In genomic region chr11:121058956-121059355, GRCm38 (mm10) we compare ENCODE assay signal across 22 mouse cellular contexts. TPM values are rescaled to one million over a fixed set of nuclear protein-coding genes. Genes with fewer than 3 reads are reported as not detected.
DNase-seq lines count a peak whose midpoint lies in the region; ATAC-seq and TF ChIP-seq lines count a peak whose summit lies in the region.
"Had no signal": no experiment of that assay in that cellular context is flagged by ENCODE, and none has a peak within 500 bp of the region (broad histone marks: within the 10 kb centered on the region; RNA-seq: fewer than 3 reads in every experiment).

No protein-coding gene starts in this region.

- peaks cover 20% of the 10 kb centered on the region for H3K4me1 ChIP-seq in intestine, postnatal 0 days (replicated peaks; ENCODE audit: control insufficient read depth, insufficient read depth, low read length)
- H3K4me1 ChIP-seq in intestine, embryonic 15.5 days (replicated peaks), result peaks cover 17% of the 10 kb centered on the region; the same call in 1 of the 2 replicates
- H3K4me1 ChIP-seq in kidney, embryonic 14.5 days (ENCODE audit: control insufficient read depth, insufficient read depth, low read length), result peaks cover 6% of the 10 kb centered on the region; the same call in 1 of the 2 replicates
- 0 out of 2 replicates have a peak, but pooled peaks cover 3% of the 10 kb centered on the region for H3K4me1 ChIP-seq in kidney, postnatal 0 days (replicated peaks; ENCODE audit: insufficient read depth, low read length)
- peaks cover 45% of the 10 kb centered on the region for H3K4me1 ChIP-seq in small intestine, adult 2 months (ENCODE audit: control insufficient read depth, insufficient read depth, insufficient read length, low read length)
- peaks cover 7% of the 10 kb centered on the region; the same call in 1 of the 2 replicates for H3K4me1 ChIP-seq in heart, embryonic 12.5 days (replicated peaks)
- H3K4me1 ChIP-seq: forebrain, embryonic 13.5 days had no signal

- DNase-seq in kidney, adult 8-10 months, result peak; percentile 69 to 77
- DNase-seq in kidney, postnatal 0 days (ENCODE audit: low spot score), result no peak
- DNase-seq: adrenal gland, postnatal 36 days; cerebellum, adult 2 months; cerebellum, postnatal 10 days; forebrain, postnatal 0 days; gastrocnemius, postnatal 14 days; heart, adult 2 months; heart, postnatal 36 days had no signal

- WGBS in intestine, postnatal 0 days, result 88% methylated on average over 4 of the region's 4 CpGs
- WGBS in intestine, embryonic 15.5 days, result 88% methylated on average over 4 of the region's 4 CpGs
- WGBS in kidney, embryonic 14.5 days, result 85% methylated on average over 4 of the region's 4 CpGs
- WGBS in kidney, postnatal 0 days, result 93% methylated on average over 4 of the region's 4 CpGs
- 76% methylated on average over 4 of the region's 4 CpGs for WGBS in small intestine, adult 2 months
- 83% methylated on average over 4 of the region's 4 CpGs for WGBS in heart, embryonic 12.5 days

- no peak overlapping the region for H3K4me2 ChIP-seq in intestine, postnatal 0 days (replicated peaks; ENCODE audit: low read depth)
- H3K4me2 ChIP-seq in intestine, embryonic 15.5 days (replicated peaks), result no peak overlapping the region
- no peak overlapping the region for H3K4me2 ChIP-seq in kidney, embryonic 14.5 days (replicated peaks; ENCODE audit: low read depth, low read length)
- no peak overlapping the region for H3K4me2 ChIP-seq in kidney, postnatal 0 days (ENCODE audit: low read length)
- H3K4me2 ChIP-seq in heart, embryonic 12.5 days, result no peak overlapping the region
- H3K4me2 ChIP-seq: forebrain, embryonic 13.5 days; heart, embryonic 11.5 days had no signal

- TF ChIP-seq POLR2A in small intestine, adult 2 months (IDR thresholded peaks at IDR 0.05; ENCODE audit: low read depth, low read length), result no peak

- ATAC-seq in intestine, postnatal 0 days, result no peak
- ATAC-seq in intestine, embryonic 15.5 days, result no peak
- no peak for ATAC-seq in kidney, embryonic 14.5 days (ENCODE audit: low FRiP score, low TSS enrichment)
- ATAC-seq in kidney, postnatal 0 days (replicated peaks; ENCODE audit: low FRiP score, low read depth), result no peak
- no peak for ATAC-seq in heart, embryonic 12.5 days (ENCODE audit: insufficient number of reproducible peaks, low FRiP score)
- ATAC-seq: activated CD4-positive, CD25-positive, alpha-beta regulatory T cell, adult 4 months; forebrain, embryonic 13.5 days; forebrain, postnatal 0 days had no signal

- H3K4me3 ChIP-seq in intestine, postnatal 0 days (ENCODE audit: low read depth, low read length), result no peak overlapping the region
- H3K4me3 ChIP-seq in intestine, embryonic 15.5 days (replicated peaks), result no peak overlapping the region
- H3K4me3 ChIP-seq in kidney, embryonic 14.5 days (ENCODE audit: low read length), result no peak overlapping the region
- no peak overlapping the region for H3K4me3 ChIP-seq in kidney, postnatal 0 days (replicated peaks; ENCODE audit: low read depth, low read length)
- no peak overlapping the region for H3K4me3 ChIP-seq in small intestine, adult 2 months (ENCODE audit: low read depth, low read length)
- no peak overlapping the region for H3K4me3 ChIP-seq in heart, embryonic 12.5 days
- H3K4me3 ChIP-seq: embryonic facial prominence, embryonic 10.5 days; forebrain, embryonic 13.5 days; heart, adult 2 months had no signal

- H3K27me3 ChIP-seq in intestine, postnatal 0 days (replicated peaks; ENCODE audit: control insufficient read depth, insufficient read depth, low read length), result no peaks in the 10 kb centered on the region
- no peaks in the 10 kb centered on the region for H3K27me3 ChIP-seq in intestine, embryonic 15.5 days (replicated peaks)
- H3K27me3 ChIP-seq in kidney, embryonic 14.5 days (ENCODE audit: control insufficient read depth, insufficient read depth, low read length), result no peaks in the 10 kb centered on the region
- no peaks in the 10 kb centered on the region for H3K27me3 ChIP-seq in kidney, postnatal 0 days (ENCODE audit: insufficient read depth, low read length)
- no peaks in the 10 kb centered on the region for H3K27me3 ChIP-seq in small intestine, adult 2 months (ENCODE audit: control insufficient read depth, insufficient read depth, low read length)
- peaks cover 21% of the 10 kb centered on the region; the same call in 1 of the 2 replicates for H3K27me3 ChIP-seq in heart, embryonic 12.5 days (replicated peaks)
- H3K27me3 ChIP-seq: forebrain, embryonic 13.5 days had no signal

- no peaks in the 10 kb centered on the region for H3K36me3 ChIP-seq in intestine, postnatal 0 days (ENCODE audit: control insufficient read depth, insufficient read depth)
- H3K36me3 ChIP-seq in intestine, embryonic 15.5 days, result no peaks in the 10 kb centered on the region
- no peaks in the 10 kb centered on the region for H3K36me3 ChIP-seq in kidney, embryonic 14.5 days (ENCODE audit: control insufficient read depth, insufficient read depth, low read length)
- H3K36me3 ChIP-seq in kidney, postnatal 0 days (ENCODE audit: insufficient read depth, low read length), result no peaks in the 10 kb centered on the region
- peaks cover 8% of the 10 kb centered on the region; the same call in 1 of the 2 replicates for H3K36me3 ChIP-seq in small intestine, adult 2 months (ENCODE audit: control insufficient read depth, insufficient read depth, low read length)
- H3K36me3 ChIP-seq in heart, embryonic 12.5 days, result no peaks in the 10 kb centered on the region
- H3K36me3 ChIP-seq: embryonic facial prominence, embryonic 10.5 days had no signal

- H3K9ac ChIP-seq in intestine, postnatal 0 days (ENCODE audit: low read depth, low read length), result no peak overlapping the region
- no peak overlapping the region for H3K9ac ChIP-seq in intestine, embryonic 15.5 days
- H3K9ac ChIP-seq in kidney, embryonic 14.5 days (ENCODE audit: low read depth, low read length), result no peak overlapping the region
- no peak overlapping the region for H3K9ac ChIP-seq in kidney, postnatal 0 days (ENCODE audit: low read depth, low read length)
- no peak overlapping the region for H3K9ac ChIP-seq in heart, embryonic 12.5 days
- H3K9ac ChIP-seq: forebrain, embryonic 13.5 days; forebrain, postnatal 0 days had no signal

- TF ChIP-seq CTCF in intestine, postnatal 0 days (IDR thresholded peaks at IDR 0.05; ENCODE audit: low read depth), result no peak
- no peak for TF ChIP-seq CTCF in kidney, postnatal 0 days (IDR thresholded peaks at IDR 0.05; ENCODE audit: low read depth)
- TF ChIP-seq CTCF in small intestine, adult 2 months (IDR thresholded peaks at IDR 0.05; ENCODE audit: extremely low read depth, insufficient read length, insufficient replicate concordance, low read depth, low read length), result no peak

- H3K27ac ChIP-seq in intestine, postnatal 0 days (ENCODE audit: low read depth, low read length), result peak overlapping the region; percentile 94; the same call in 1 of the 2 replicates
- no peak overlapping the region for H3K27ac ChIP-seq in intestine, embryonic 15.5 days
- no peak overlapping the region for H3K27ac ChIP-seq in kidney, embryonic 14.5 days (ENCODE audit: low read depth, low read length)
- H3K27ac ChIP-seq in kidney, postnatal 0 days, result 0 out of 2 replicates have a peak overlapping the region, but pooled peaks have one; percentile 47
- peak overlapping the region; percentile 93 for H3K27ac ChIP-seq in small intestine, adult 2 months (ENCODE audit: insufficient read depth, low read depth, low read length)
- H3K27ac ChIP-seq in heart, embryonic 12.5 days (ENCODE audit: poor library complexity, severe bottlenecking), result no peak overlapping the region
- H3K27ac ChIP-seq: embryonic facial prominence, embryonic 10.5 days; forebrain, embryonic 13.5 days; heart, adult 2 months had no signal

- no peaks in the 10 kb centered on the region for H3K9me3 ChIP-seq in intestine, postnatal 0 days (ENCODE audit: control insufficient read depth)
- no peaks in the 10 kb centered on the region for H3K9me3 ChIP-seq in intestine, embryonic 15.5 days
- H3K9me3 ChIP-seq in kidney, embryonic 14.5 days (ENCODE audit: control insufficient read depth, low read length), result no peaks in the 10 kb centered on the region
- H3K9me3 ChIP-seq in kidney, postnatal 0 days (replicated peaks; ENCODE audit: low read length), result no peaks in the 10 kb centered on the region
- H3K9me3 ChIP-seq in heart, embryonic 12.5 days (replicated peaks), result no peaks in the 10 kb centered on the region
- H3K9me3 ChIP-seq: embryonic facial prominence, embryonic 10.5 days; forebrain, embryonic 13.5 days had no signal

RNA-seq across cellular contexts. Expression of gene Sectm1b, which starts 4.4 kb away (rescaled TPM):
- 159 and 166 TPM in 2 replicates for polyA plus RNA-seq in intestine, postnatal 0 days (2015; fragmentation: Nextera tagmentation; extraction: Ambion mirVana)
- 0.73 and 0.93 TPM in 2 replicates for polyA plus RNA-seq in intestine, embryonic 15.5 days (2015; fragmentation: Nextera tagmentation; extraction: Ambion mirVana)
- not detected in 2 replicates for polyA plus RNA-seq in kidney, embryonic 14.5 days (2014; fragmentation: Nextera tagmentation; extraction: Ambion mirVana)
- polyA plus RNA-seq in kidney, postnatal 0 days (2015; fragmentation: Nextera tagmentation; extraction: Ambion mirVana), result 2.0 and 2.4 TPM in 2 replicates
- 152 and 325 TPM in 2 replicates for polyA plus RNA-seq in small intestine, adult 2 months (2012; rRNA removed)
- not detected in 2 replicates for polyA plus RNA-seq in heart, embryonic 12.5 days (2016; fragmentation: Nextera tagmentation; extraction: Ambion mirVana)
- polyA plus RNA-seq: activated CD4-positive, CD25-positive, alpha-beta regulatory T cell, adult 4 months; C2C12; cerebellum, adult 2 months; embryonic facial prominence, embryonic 10.5 days; forebrain, embryonic 13.5 days; forebrain, postnatal 0 days; heart, adult 2 months; heart, embryonic 11.5 days; hindbrain, embryonic 11.5 days had no signal

RNA-seq across cellular contexts. Expression of gene Cd7, which starts 19.7 kb away (rescaled TPM):
- polyA plus RNA-seq in intestine, postnatal 0 days (2015; fragmentation: Nextera tagmentation; extraction: Ambion mirVana), result 2.2 and 2.3 TPM in 2 replicates
- 5.6 and 6.1 TPM in 2 replicates for polyA plus RNA-seq in intestine, embryonic 15.5 days (2015; fragmentation: Nextera tagmentation; extraction: Ambion mirVana)
- polyA plus RNA-seq in kidney, embryonic 14.5 days (2014; fragmentation: Nextera tagmentation; extraction: Ambion mirVana), result not detected in 2 replicates
- polyA plus RNA-seq in kidney, postnatal 0 days (2015; fragmentation: Nextera tagmentation; extraction: Ambion mirVana), result 0.16 and 0.23 TPM in 2 replicates
- 41.0 and 57.7 TPM in 2 replicates for polyA plus RNA-seq in small intestine, adult 2 months (2012; rRNA removed)
- not detected in 2 replicates for polyA plus RNA-seq in heart, embryonic 12.5 days (2016; fragmentation: Nextera tagmentation; extraction: Ambion mirVana)
- polyA plus RNA-seq: C2C12; embryonic facial prominence, embryonic 10.5 days; forebrain, embryonic 13.5 days; forebrain, postnatal 0 days; heart, embryonic 11.5 days; hindbrain, embryonic 11.5 days had no signal

RNA-seq across cellular contexts. Expression of gene Sectm1a, which starts 22.1 kb away (rescaled TPM):
- polyA plus RNA-seq in intestine, postnatal 0 days (2015; fragmentation: Nextera tagmentation; extraction: Ambion mirVana), result 10.0 and 10.2 TPM in 2 replicates
- polyA plus RNA-seq in intestine, embryonic 15.5 days (2015; fragmentation: Nextera tagmentation; extraction: Ambion mirVana), result 3.0 and 5.1 TPM in 2 replicates
- polyA plus RNA-seq in kidney, embryonic 14.5 days (2014; fragmentation: Nextera tagmentation; extraction: Ambion mirVana), result 0.22 and 0.26 TPM in 2 replicates
- 0.63 and 0.73 TPM in 2 replicates for polyA plus RNA-seq in kidney, postnatal 0 days (2015; fragmentation: Nextera tagmentation; extraction: Ambion mirVana)
- 1.4 and 4.1 TPM in 2 replicates for polyA plus RNA-seq in small intestine, adult 2 months (2012; rRNA removed)
- not detected in 2 replicates for polyA plus RNA-seq in heart, embryonic 12.5 days (2016; fragmentation: Nextera tagmentation; extraction: Ambion mirVana)
- polyA plus RNA-seq: activated CD4-positive, CD25-positive, alpha-beta regulatory T cell, adult 4 months; C2C12; cerebellum, adult 2 months; embryonic facial prominence, embryonic 10.5 days; forebrain, embryonic 13.5 days; forebrain, postnatal 0 days; heart, adult 2 months; heart, embryonic 11.5 days; hindbrain, embryonic 11.5 days had no signal

RNA-seq across cellular contexts. Expression of gene Tex19.2, which starts 59.5 kb away (rescaled TPM):
- polyA plus RNA-seq in intestine, postnatal 0 days (2015; fragmentation: Nextera tagmentation; extraction: Ambion mirVana), result 0.33 and 0.56 TPM in 2 replicates
- not detected in 2 replicates for polyA plus RNA-seq in intestine, embryonic 15.5 days (2015; fragmentation: Nextera tagmentation; extraction: Ambion mirVana)
- polyA plus RNA-seq in kidney, embryonic 14.5 days (2014; fragmentation: Nextera tagmentation; extraction: Ambion mirVana), result not detected in 2 replicates
- polyA plus RNA-seq in kidney, postnatal 0 days (2015; fragmentation: Nextera tagmentation; extraction: Ambion mirVana), result 0.05 TPM in 1 of 2 replicates, not detected in the other
- polyA plus RNA-seq in small intestine, adult 2 months (2012; rRNA removed), result 0.05 TPM in 1 of 2 replicates, not detected in the other
- polyA plus RNA-seq in heart, embryonic 12.5 days (2016; fragmentation: Nextera tagmentation; extraction: Ambion mirVana), result not detected in 2 replicates
- polyA plus RNA-seq: activated CD4-positive, CD25-positive, alpha-beta regulatory T cell, adult 4 months; cerebellum, adult 2 months; embryonic facial prominence, embryonic 10.5 days; embryonic facial prominence, embryonic 14.5 days; forebrain, embryonic 13.5 days; forebrain, postnatal 0 days; heart, adult 2 months; heart, embryonic 11.5 days; heart, embryonic 16.5 days; hindbrain, embryonic 11.5 days had no signal

Comparison
In these comparisons a context has a peak if more than half of its experiments do, and no peak if none do; other contexts are left out.
1. H3K27ac ChIP-seq: peak in intestine, postnatal 0 days (single experiment), kidney, postnatal 0 days (single experiment) and small intestine, adult 2 months (single experiment); none in intestine, embryonic 15.5 days (single experiment), kidney, embryonic 14.5 days (single experiment) and heart, embryonic 12.5 days (single experiment).
2. RNA of gene Sectm1b, which starts 4.4 kb away (polyA plus RNA-seq): 152 to 325 TPM in small intestine, adult 2 months and 159 to 166 TPM in intestine, postnatal 0 days; 2.0 to 2.4 TPM in kidney, postnatal 0 days, 0.73 to 0.93 TPM in intestine, embryonic 15.5 days, not detected in kidney, embryonic 14.5 days and not detected in heart, embryonic 12.5 days; every median in the first group is over 10 times any median in the second.